Mouse (Mus musculus) spleen, adult 2 months (tissue): ENCODE measurements around the gene 1700012B07Rik.

ENCODE experiments used
- CTCF ChIP-seq: fragments of 200-500 bp; IDR thresholded peaks from 2 replicates; pipeline ENCODE4 v1.5.1; 2011; ENCODE audit warnings: mild to moderate bottlenecking, inconsistent platforms; ENCODE audit not compliant: insufficient read depth, insufficient read length, insufficient replicate concordance; ENCODE audit errors: extremely low read depth
- POLR2A ChIP-seq: fragments of 200-500 bp; IDR thresholded peaks from 2 replicates; pipeline ENCODE4 v1.6.1; 2011; ENCODE audit warnings: low read depth, low read length, inconsistent platforms

- no peak for TF ChIP-seq CTCF
- TF ChIP-seq POLR2A = no peak
Measured at GRCm38 (mm10) chr11:109865526-109865925, 37.7 kb upstream of the 1700012B07Rik start.
